Mouse (Mus musculus) ES-Bruce4 (cell line): ENCODE measurements around the gene Tshz3.

Experiments
- CTCF ChIP-seq: IDR thresholded peaks from one replicate; pipeline ENCODE4 v1.8.1; 2011; ENCODE audit warnings: low read depth, low read length
- EP300 ChIP-seq: IDR thresholded peaks from 2 replicates; pipeline ENCODE4 v1.6.1; 2011; ENCODE audit warnings: low read depth, low read length; ENCODE audit not compliant: insufficient read depth
- POLR2A ChIP-seq: IDR thresholded peaks from one replicate; pipeline ENCODE4 v1.8.1; 2011; ENCODE audit warnings: low read length; ENCODE audit not compliant: insufficient read depth

GRCm38 (mm10) chr7:36736303-36737050, 38.6 kb downstream of the Tshz3 start:
- TF ChIP-seq POLR2A (no peak), EP300 (no peak), CTCF (no peak)
